Mouse (Mus musculus) intestine, postnatal 0 days (tissue): Measurements from ENCODE around the gene Kif21b. TPM values are rescaled to one million over a fixed set of nuclear protein-coding genes. Genes with fewer than 3 reads are reported as not detected.

Source experiments
- ATAC-seq: fragments of 200-750 bp; cut with Nextera tagmentation; 2 replicates; pipeline ENCODE4 v1.8.0; 2017; ENCODE audit warnings: mild to moderate bottlenecking, moderate TSS enrichment, moderate library complexity
- H3K27ac ChIP-seq: fragments of 300-500 bp; sonication (generic); 2 replicates; pipeline ENCODE4 v1.5.1; 2014; ENCODE audit warnings: mild to moderate bottlenecking, low read depth, low read length, moderate library complexity
- H3K27me3 ChIP-seq: fragments of 300-500 bp; sonication (generic); replicated peaks from 2 replicates; pipeline ENCODE4 v1.6.1; 2014; ENCODE audit warnings: low read length, mixed read lengths; ENCODE audit not compliant: control insufficient read depth, insufficient read depth
- H3K36me3 ChIP-seq: fragments of 300-500 bp; sonication (generic); 2 replicates; pipeline ENCODE4 v1.6.1; 2014; ENCODE audit warnings: mild to moderate bottlenecking, moderate library complexity; ENCODE audit not compliant: control insufficient read depth, insufficient read depth
- H3K4me1 ChIP-seq: fragments of 300-500 bp; sonication (generic); replicated peaks from 2 replicates; pipeline ENCODE4 v1.6.1; 2014; ENCODE audit warnings: antibody characterized with exemption, low read length, mixed read lengths; ENCODE audit not compliant: control insufficient read depth, insufficient read depth
- H3K4me2 ChIP-seq: fragments of 300-500 bp; sonication (generic); replicated peaks from 2 replicates; pipeline ENCODE4 v1.6.1; 2014; ENCODE audit warnings: low read depth, mild to moderate bottlenecking, moderate library complexity
- H3K4me3 ChIP-seq: fragments of 300-500 bp; sonication (generic); 2 replicates; pipeline ENCODE4 v1.5.1; 2014; ENCODE audit warnings: low read depth, low read length
- H3K9ac ChIP-seq: fragments of 300-500 bp; sonication (generic); 2 replicates; pipeline ENCODE4 v1.6.1; 2014; ENCODE audit warnings: mild to moderate bottlenecking, low read depth, low read length
- H3K9me3 ChIP-seq: fragments of 300-500 bp; sonication (generic); 2 replicates; pipeline ENCODE4 v1.6.1; 2016; ENCODE audit warnings: mixed run types; ENCODE audit not compliant: control insufficient read depth
- CTCF ChIP-seq: sonication (generic); IDR thresholded peaks from 2 replicates; pipeline ENCODE4 v1.5.1; 2016; ENCODE audit warnings: low read depth, mild to moderate bottlenecking, control low read depth, antibody characterized with exemption, moderate library complexity
- WGBS: fragments of 180-500 bp; shearing (Covaris S2); extraction: QIAGEN DNeasy Blood & Tissue Kit; methylation state at CpG from one replicate; pipeline ENCODE4 v1.1.7; 2014; 5-methylcytosine and 5-hydroxymethylcytosine counted together
- polyA plus RNA-seq: library from polyadenylated mRNA; unstranded; fragments of >200 nt; fragmentation: Nextera tagmentation; extraction: Ambion mirVana; gene quantifications from 2 replicates; pipeline ENCODE4 v1.2.1, GENCODE M21; 2015

Gene Kif21b
- polyA plus RNA-seq, 1 experiment from 2014 or later: 5.5 TPM

DNA sequence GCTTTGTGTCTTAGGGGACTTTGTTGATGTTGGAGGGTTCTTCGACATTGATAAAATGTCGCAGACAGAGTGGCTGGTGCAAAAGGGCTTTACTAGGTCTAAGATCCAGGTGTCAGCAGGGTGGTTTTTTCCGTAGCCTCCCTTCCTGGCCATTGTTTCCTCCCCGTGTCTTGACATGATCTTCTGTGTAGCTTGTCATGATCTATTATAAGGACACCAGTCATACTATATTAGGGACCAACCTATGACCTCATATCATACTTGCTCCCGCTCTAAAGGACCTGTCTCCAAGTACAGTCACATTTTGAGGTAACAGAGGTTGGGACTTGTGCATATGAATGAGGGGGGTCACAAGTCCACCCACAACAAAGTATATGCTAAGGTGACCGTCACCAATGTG is 29.7 kb downstream of the Kif21b start:
- 0 out of 2 replicates have a peak, but pooled peaks cover 3% of the 10 kb centered on the region for H3K4me1 ChIP-seq
- H3K27me3 ChIP-seq: no peaks in the 10 kb centered on the region
- H3K9ac ChIP-seq: no peak overlapping the region
- TF ChIP-seq CTCF: no peak
- WGBS: 89% methylated on average over 6 of the region's 6 CpGs
- H3K27ac ChIP-seq: no peak overlapping the region
- no peak overlapping the region for H3K4me3 ChIP-seq
- ATAC-seq: no peak
- H3K4me2 ChIP-seq: no peak overlapping the region
- H3K36me3 ChIP-seq: peaks cover 92% of the 10 kb centered on the region
- no peaks in the 10 kb centered on the region for H3K9me3 ChIP-seq

DNA sequence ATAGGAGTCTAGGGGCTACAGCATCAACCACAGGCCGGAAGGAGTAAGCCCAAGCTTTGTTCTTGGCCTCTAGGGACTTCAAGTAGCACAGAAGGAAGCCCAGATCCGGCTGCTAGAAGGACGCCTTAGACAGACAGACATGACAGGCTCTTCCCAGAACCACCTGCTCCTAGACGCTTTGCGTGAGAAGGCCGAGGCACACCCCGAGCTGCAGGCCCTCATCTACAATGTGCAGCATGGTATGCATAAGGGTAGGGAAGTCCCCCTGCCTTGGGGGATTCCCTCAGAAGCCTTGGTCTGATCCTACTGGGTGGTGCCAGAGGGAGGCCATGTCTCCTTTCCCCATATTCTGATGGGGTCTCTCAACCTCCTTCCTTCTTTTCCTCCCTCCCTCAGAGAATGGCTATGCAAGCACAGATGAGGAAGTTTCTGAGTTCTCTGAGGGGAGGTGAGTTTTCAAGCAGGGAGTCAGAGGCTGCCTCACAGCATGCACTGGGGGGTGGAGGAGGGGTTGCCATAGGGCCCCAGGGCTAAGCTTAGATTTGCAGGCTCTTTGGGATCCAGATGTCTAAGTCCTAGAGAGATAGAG is 30.2 kb downstream of the Kif21b start:
- Histone ChIP-seq H3K27ac (no peak overlapping the region), H3K9ac (no peak overlapping the region), H3K36me3 (peaks cover 90% of the 10 kb centered on the region), H3K9me3 (no peaks in the 10 kb centered on the region), H3K4me2 (no peak overlapping the region), H3K4me1 (0 out of 2 replicates have a peak, but pooled peaks cover 3% of the 10 kb centered on the region), H3K4me3 (no peak overlapping the region), H3K27me3 (no peaks in the 10 kb centered on the region)
- 93% methylated on average over 7 of the region's 7 CpGs for WGBS
- ATAC-seq: no peak
- no peak for TF ChIP-seq CTCF

GRCm38 (mm10) chr1:136165436-136165835 is 34.2 kb downstream of the Kif21b start:
- no peak for ATAC-seq
- Histone ChIP-seq H3K27ac (no peak overlapping the region), H3K9ac (no peak overlapping the region), H3K4me1 (no peaks in the 10 kb centered on the region), H3K36me3 (peaks cover 84% of the 10 kb centered on the region), H3K4me3 (no peak overlapping the region), H3K9me3 (no peaks in the 10 kb centered on the region), H3K4me2 (no peak overlapping the region), H3K27me3 (no peaks in the 10 kb centered on the region)
- WGBS: 68% methylated on average over 2 of the region's 2 CpGs
- no peak for TF ChIP-seq CTCF

- Histone ChIP-seq H3K27ac (no peak overlapping the region), H3K27me3 (no peaks in the 10 kb centered on the region), H3K36me3 (peaks cover 79% of the 10 kb centered on the region), H3K9ac (no peak overlapping the region), H3K4me3 (no peak overlapping the region), H3K4me2 (no peak overlapping the region), H3K9me3 (no peaks in the 10 kb centered on the region), H3K4me1 (peaks cover 4% of the 10 kb centered on the region; the same call in 1 of the 2 replicates)
- 73% methylated on average over 8 of the region's 8 CpGs for WGBS
- peak; percentile 65 for TF ChIP-seq CTCF
- no peak for ATAC-seq
These were observed 36.5 kb downstream of the Kif21b start for GRCm38 (mm10) chr1:136167657-136168056.

DNA sequence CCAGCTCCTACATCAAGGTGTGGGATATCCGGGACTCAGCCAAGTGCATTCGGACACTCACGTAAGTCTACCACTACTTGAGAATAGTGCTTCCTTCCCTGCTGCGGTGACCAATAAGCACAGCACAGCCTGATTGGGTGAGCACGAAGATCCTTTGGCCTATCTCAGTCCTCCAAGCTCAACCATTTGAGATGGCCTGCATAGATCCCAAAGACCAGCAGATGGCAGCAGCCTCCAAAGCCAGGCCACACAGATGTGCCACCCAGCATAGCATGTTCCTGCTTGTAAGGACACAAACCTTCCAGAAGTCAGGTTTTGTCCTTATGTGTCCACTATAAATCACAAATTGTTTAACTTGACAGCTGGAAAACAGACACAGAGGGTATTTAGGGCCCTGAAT is 38.9 kb downstream of the Kif21b start:
- 7% methylated on average over 5 of the region's 5 CpGs for WGBS
- Histone ChIP-seq H3K4me2 (no peak overlapping the region), H3K27me3 (no peaks in the 10 kb centered on the region), H3K9me3 (no peaks in the 10 kb centered on the region), H3K36me3 (peaks cover 62% of the 10 kb centered on the region), H3K4me1 (peaks cover 19% of the 10 kb centered on the region; the same call in 1 of the 2 replicates), H3K9ac (no peak overlapping the region), H3K4me3 (no peak overlapping the region), H3K27ac (no peak overlapping the region)
- peak; percentile 98 for TF ChIP-seq CTCF
- peak; percentile 52 for ATAC-seq

DNA sequence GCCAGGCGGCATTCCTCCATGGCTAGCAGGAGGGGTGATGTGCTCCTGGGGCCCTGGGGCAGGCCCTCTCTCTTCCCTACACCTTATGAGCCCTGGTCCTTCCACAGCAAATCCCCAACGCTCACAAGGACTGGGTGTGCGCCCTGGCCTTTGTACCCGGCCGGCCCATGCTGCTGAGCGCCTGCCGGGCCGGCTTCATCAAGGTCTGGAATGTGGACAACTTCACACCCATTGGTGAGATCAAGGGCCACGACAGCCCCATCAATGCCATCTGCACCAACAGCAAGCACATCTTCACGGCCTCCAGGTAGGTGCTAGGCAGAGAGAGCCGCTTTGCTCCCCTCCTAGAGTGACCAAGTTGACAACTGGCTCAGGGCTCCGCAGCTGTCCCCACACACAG is 41.5 kb downstream of the Kif21b start:
- no peak for TF ChIP-seq CTCF
- H3K9me3 ChIP-seq: no peaks in the 10 kb centered on the region
- peak; percentile 61 for ATAC-seq
- 49% methylated on average over 12 of the region's 12 CpGs for WGBS
- peaks cover 56% of the 10 kb centered on the region for H3K36me3 ChIP-seq
- no peak overlapping the region for H3K9ac ChIP-seq
- H3K4me3 ChIP-seq: no peak overlapping the region
- H3K4me1 ChIP-seq: peaks cover 19% of the 10 kb centered on the region; the same call in 1 of the 2 replicates
- no peak overlapping the region for H3K4me2 ChIP-seq
- H3K27me3 ChIP-seq: no peaks in the 10 kb centered on the region
- H3K27ac ChIP-seq: peak overlapping the region; percentile 66
